Mouse (Mus musculus) B cell, adult 2 months (primary cell): ENCODE data around the gene Gtf2a1.
"Not testable (repeated sequence)": the region's sequence is repeated elsewhere in the genome, so short reads cannot be mapped to it uniquely, and the experiment has no call there.

ENCODE experiments used
- DNase-seq, 2 experiments: peaks; one replicate each; pipeline ENCODE4 v3.0.0; 2022

Gtf2a1 gene

GRCm38 (mm10) chr12:91581204-91582070 is 8.8 kb downstream of the Gtf2a1 start:
- DNase-seq: peak in 1 of 2 experiments; percentile 2

GRCm38 (mm10) chr12:91579665-91580064 is 10.6 kb downstream of the Gtf2a1 start:
- DNase-seq: no peak

GRCm38 (mm10) chr12:91571708-91572107 is 18.6 kb downstream of the Gtf2a1 start:
- no peak for DNase-seq

- DNase-seq: no peak
These were observed 21.0 kb downstream of the Gtf2a1 start for GRCm38 (mm10) chr12:91569255-91569654.

GRCm38 (mm10) chr12:91567145-91567544 is 23.1 kb downstream of the Gtf2a1 start:
- DNase-seq: no peak

GRCm38 (mm10) chr12:91558152-91558551 is 32.1 kb downstream of the Gtf2a1 start:
- not testable (repeated sequence) for DNase-seq

- DNase-seq: not testable (repeated sequence)
These were observed 32.8 kb downstream of the Gtf2a1 start for GRCm38 (mm10) chr12:91557358-91558005.

- no peak for DNase-seq
These were observed 38.3 kb downstream of the Gtf2a1 start for GRCm38 (mm10) chr12:91551773-91552526.

GRCm38 (mm10) chr12:91549471-91549870 is 40.8 kb downstream of the Gtf2a1 start:
- no peak for DNase-seq

GRCm38 (mm10) chr12:91540202-91540601 is 50.1 kb downstream of the Gtf2a1 start:
- no peak for DNase-seq

- DNase-seq: no peak
These were observed 55.8 kb downstream of the Gtf2a1 start for GRCm38 (mm10) chr12:91534514-91534913.

- no peak for DNase-seq
These were observed 66.7 kb downstream of the Gtf2a1 start for GRCm38 (mm10) chr12:91523626-91524025.

- no peak for DNase-seq
These were observed 72.5 kb downstream of the Gtf2a1 start for GRCm38 (mm10) chr12:91517808-91518207.

GRCm38 (mm10) chr12:91513980-91514379 is 76.3 kb downstream of the Gtf2a1 start:
- DNase-seq: no peak

- DNase-seq: no peak
These were observed 78.5 kb downstream of the Gtf2a1 start for GRCm38 (mm10) chr12:91511766-91512165.
